Mouse (Mus musculus): ENCODE results near the gene Eng. TPM values are rescaled to one million over a fixed set of nuclear protein-coding genes. Genes with fewer than 3 reads are reported as not detected.

Gene Eng
- polyA plus RNA-seq (2015; fragmentation: Illumina TruSeq; extraction: RNeasy Lipid Tissue Mini Kit (QIAGEN cat#74804); ENCODE audit: insufficient read depth, low replicate concordance), result 19.9 TPM

DNA sequence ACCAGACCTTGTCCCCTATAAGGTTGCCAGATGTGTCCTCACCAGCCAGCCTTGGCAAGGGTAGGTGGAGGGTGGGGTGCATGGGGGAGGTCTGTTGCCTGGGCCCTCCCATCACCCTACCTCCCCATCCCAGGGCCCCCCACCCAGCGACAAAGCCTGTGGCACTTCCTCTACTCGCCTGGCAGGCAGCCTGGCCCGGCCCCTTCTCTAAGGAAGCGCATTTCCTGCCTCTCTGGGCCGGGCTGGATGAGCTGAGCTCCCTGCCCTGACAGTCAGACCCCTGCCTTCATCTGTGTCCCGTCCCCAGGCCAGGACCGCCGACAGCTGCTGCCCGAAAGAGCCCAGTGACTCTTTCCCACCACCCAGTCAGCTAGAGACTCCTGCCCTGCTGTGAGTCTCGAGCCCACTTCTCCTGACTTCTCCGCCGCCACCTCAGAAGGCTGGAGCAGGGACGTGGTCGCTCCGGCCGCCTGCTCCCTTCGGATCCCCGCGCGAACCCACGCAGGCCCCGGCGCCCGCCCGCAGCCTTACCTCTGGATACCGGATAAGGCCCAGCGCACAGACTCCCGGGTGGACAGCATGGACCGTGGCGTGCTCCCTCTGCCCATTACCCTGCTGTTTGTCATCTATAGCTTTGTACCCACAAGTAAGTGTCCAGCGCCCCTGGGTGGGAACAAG, at the start of gene Eng:
TSS of gene Eng (plus strand) at position 217 of the 678 bp plus-strand sequence.

DNA sequence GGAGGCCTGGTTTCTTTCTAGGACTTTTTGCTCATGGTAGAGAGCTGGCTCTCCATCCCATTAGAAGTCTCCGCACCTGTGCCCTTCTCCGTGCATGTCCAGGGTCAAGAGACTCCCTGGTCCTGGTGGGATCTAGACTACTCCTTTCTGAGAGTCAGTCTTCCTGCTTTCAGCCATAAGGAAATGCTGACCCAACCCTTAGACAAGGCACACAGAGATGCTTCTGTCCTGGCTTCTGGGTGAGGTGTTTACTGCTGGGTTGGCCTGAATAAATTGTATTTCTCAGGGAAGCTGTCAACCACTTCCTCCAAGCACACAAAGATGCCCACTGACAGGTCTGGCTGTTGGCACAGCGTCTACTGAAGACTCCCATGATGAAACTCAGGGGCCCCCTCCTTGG, 47.0 kb upstream of the Eng start, which contains the start of gene St6galnac6:
TSS of gene St6galnac6 (plus strand) at position 301 of the 400 bp plus-strand sequence.

GRCm38 (mm10) chr2:32621517-32621859, 24.9 kb upstream of the Eng start, which contains the start of gene Ak1:
Ak1 (plus strand) TSS chr2:32621758.

GRCm38 (mm10) chr2:32704021-32704421, 57.6 kb downstream of the Eng start, which contains the start of gene Fpgs:
Fpgs (minus strand) TSS chr2:32704145.

DNA sequence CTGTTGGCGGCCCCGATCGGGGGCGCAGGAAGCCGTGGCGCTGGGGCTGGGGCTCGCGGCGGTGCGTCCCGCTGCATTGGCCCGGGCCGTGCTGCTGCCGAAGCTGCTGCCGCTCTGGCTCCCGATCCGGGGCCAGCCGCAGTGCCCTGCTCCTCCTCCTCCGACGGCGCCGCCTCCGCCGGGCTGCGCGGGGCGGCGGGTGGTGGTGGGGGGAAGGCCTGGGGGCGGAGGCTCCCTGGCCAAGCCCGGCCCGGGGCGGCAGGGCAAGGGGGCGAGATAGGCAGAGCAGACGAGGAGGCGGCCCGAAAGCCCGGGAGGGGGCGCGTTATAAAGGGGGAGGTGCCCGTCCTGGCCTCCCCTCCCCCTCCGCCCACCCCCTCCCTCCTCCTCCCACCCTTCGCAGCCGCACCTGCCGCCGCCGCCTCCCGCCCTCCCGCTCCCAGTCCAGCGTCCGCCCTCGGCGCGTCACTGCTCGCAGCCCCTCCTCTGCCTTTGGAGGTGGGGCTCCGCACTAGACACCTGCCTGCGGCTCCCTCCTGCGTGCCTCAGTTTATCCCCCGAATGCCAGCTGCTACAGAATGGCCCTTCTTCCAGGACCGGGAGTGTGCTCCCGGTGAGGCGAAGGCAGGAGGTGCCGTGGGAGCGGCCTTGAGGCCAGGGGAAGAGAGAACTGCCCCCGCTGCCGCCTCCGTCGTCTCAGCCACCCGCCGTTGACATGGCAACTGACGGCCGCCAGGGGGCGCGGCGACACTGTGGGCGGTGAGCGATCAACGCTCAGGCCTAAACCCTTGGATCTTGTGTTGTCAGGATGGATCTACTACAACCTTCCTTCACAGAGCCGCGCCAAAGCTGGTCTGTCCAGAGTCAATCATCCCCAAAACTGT, 66.8 kb downstream of the Eng start, which contains the start of gene Cdk9:
TSS of gene Cdk9 (minus strand) at position 143 of the 884 bp plus-strand sequence.

GRCm38 (mm10) chr2:32720681-32721229, 74.4 kb downstream of the Eng start, which contains the start of gene Sh2d3c:
Sh2d3c (plus strand) TSS chr2:32721055.

Other genes with a start within 250 kb of the Eng start
- 3.5 TPM for gene Naif1, start 196.1 kb upstream of the Eng start, polyA plus RNA-seq (2015; fragmentation: Illumina TruSeq; extraction: RNeasy Lipid Tissue Mini Kit (QIAGEN cat#74804); ENCODE audit: insufficient read depth, low replicate concordance)
- 8.4 TPM for gene Slc25a25, start 195.2 kb upstream of the Eng start, polyA plus RNA-seq (2015; fragmentation: Illumina TruSeq; extraction: RNeasy Lipid Tissue Mini Kit (QIAGEN cat#74804); ENCODE audit: insufficient read depth, low replicate concordance)
- 28.0 TPM for gene Fam102a, start 111.3 kb upstream of the Eng start, polyA plus RNA-seq (2015; fragmentation: Illumina TruSeq; extraction: RNeasy Lipid Tissue Mini Kit (QIAGEN cat#74804); ENCODE audit: insufficient read depth, low replicate concordance)
- gene Dpm2, start 75.7 kb upstream of the Eng start, polyA plus RNA-seq (2015; fragmentation: Illumina TruSeq; extraction: RNeasy Lipid Tissue Mini Kit (QIAGEN cat#74804); ENCODE audit: insufficient read depth, low replicate concordance), result 56.7 TPM
- gene Pip5kl1, start 71.8 kb upstream of the Eng start, polyA plus RNA-seq (2015; fragmentation: Illumina TruSeq; extraction: RNeasy Lipid Tissue Mini Kit (QIAGEN cat#74804); ENCODE audit: insufficient read depth, low replicate concordance), result not detected
- gene 9430097D07Rik, start 70.9 kb upstream of the Eng start, polyA plus RNA-seq (2015; fragmentation: Illumina TruSeq; extraction: RNeasy Lipid Tissue Mini Kit (QIAGEN cat#74804); ENCODE audit: insufficient read depth, low replicate concordance), result 0.15 TPM
- 16.1 TPM for gene St6galnac4, start 59.5 kb upstream of the Eng start, polyA plus RNA-seq (2015; fragmentation: Illumina TruSeq; extraction: RNeasy Lipid Tissue Mini Kit (QIAGEN cat#74804); ENCODE audit: insufficient read depth, low replicate concordance)
- gene St6galnac6, start 46.9 kb upstream of the Eng start, polyA plus RNA-seq (2015; fragmentation: Illumina TruSeq; extraction: RNeasy Lipid Tissue Mini Kit (QIAGEN cat#74804); ENCODE audit: insufficient read depth, low replicate concordance), result 11.3 TPM
- gene Ak1, start 24.8 kb upstream of the Eng start, polyA plus RNA-seq (2015; fragmentation: Illumina TruSeq; extraction: RNeasy Lipid Tissue Mini Kit (QIAGEN cat#74804); ENCODE audit: insufficient read depth, low replicate concordance), result 6.3 TPM
- 9.0 TPM for gene Fpgs, start 57.5 kb downstream of the Eng start, polyA plus RNA-seq (2015; fragmentation: Illumina TruSeq; extraction: RNeasy Lipid Tissue Mini Kit (QIAGEN cat#74804); ENCODE audit: insufficient read depth, low replicate concordance)
- gene Cdk9, start 66.5 kb downstream of the Eng start, polyA plus RNA-seq (2015; fragmentation: Illumina TruSeq; extraction: RNeasy Lipid Tissue Mini Kit (QIAGEN cat#74804); ENCODE audit: insufficient read depth, low replicate concordance), result 102 TPM
- 19.7 TPM for gene Sh2d3c, start 74.5 kb downstream of the Eng start, polyA plus RNA-seq (2015; fragmentation: Illumina TruSeq; extraction: RNeasy Lipid Tissue Mini Kit (QIAGEN cat#74804); ENCODE audit: insufficient read depth, low replicate concordance)
- gene 6330409D20Rik, start 94.4 kb downstream of the Eng start, polyA plus RNA-seq (2015; fragmentation: Illumina TruSeq; extraction: RNeasy Lipid Tissue Mini Kit (QIAGEN cat#74804); ENCODE audit: insufficient read depth, low replicate concordance), result not detected
- 12.6 TPM for gene Tor2a, start 110.6 kb downstream of the Eng start, polyA plus RNA-seq (2015; fragmentation: Illumina TruSeq; extraction: RNeasy Lipid Tissue Mini Kit (QIAGEN cat#74804); ENCODE audit: insufficient read depth, low replicate concordance)
- gene Ttc16, start 129.0 kb downstream of the Eng start, polyA plus RNA-seq (2015; fragmentation: Illumina TruSeq; extraction: RNeasy Lipid Tissue Mini Kit (QIAGEN cat#74804); ENCODE audit: insufficient read depth, low replicate concordance), result 0.12 TPM
- gene Ptrh1, start 129.2 kb downstream of the Eng start, polyA plus RNA-seq (2015; fragmentation: Illumina TruSeq; extraction: RNeasy Lipid Tissue Mini Kit (QIAGEN cat#74804); ENCODE audit: insufficient read depth, low replicate concordance), result 2.1 TPM
- gene Cfap157, start 137.8 kb downstream of the Eng start, polyA plus RNA-seq (2015; fragmentation: Illumina TruSeq; extraction: RNeasy Lipid Tissue Mini Kit (QIAGEN cat#74804); ENCODE audit: insufficient read depth, low replicate concordance), result not detected
- gene Stxbp1, start 200.7 kb downstream of the Eng start, polyA plus RNA-seq (2015; fragmentation: Illumina TruSeq; extraction: RNeasy Lipid Tissue Mini Kit (QIAGEN cat#74804); ENCODE audit: insufficient read depth, low replicate concordance), result 7.0 TPM
- 3.2 TPM for gene Fam129b, start 229.5 kb downstream of the Eng start, polyA plus RNA-seq (2015; fragmentation: Illumina TruSeq; extraction: RNeasy Lipid Tissue Mini Kit (QIAGEN cat#74804); ENCODE audit: insufficient read depth, low replicate concordance)

Measured in spleen, adult 10 weeks (tissue).